Mouse (Mus musculus): ENCODE measurements at regions not wholly inside any gene's neighbourhood (a gene's known extent, or its start where the extent isn't known, plus 50 kb on each side); places are given as distances from the start of the nearest gene placed in this dataset.

- peak; percentile 56; the same call in 1 of the 2 replicates for ATAC-seq (ENCODE audit: insufficient read depth, low FRiP score)
- H3K4me3 ChIP-seq (replicated peaks; ENCODE audit: low read length) = no peak overlapping the region
- H3K27me3 ChIP-seq (ENCODE audit: control insufficient read depth, insufficient read depth, low read length) = no peaks in the 10 kb centered on the region
- H3K36me3 ChIP-seq (ENCODE audit: control insufficient read depth, insufficient read depth, low read length) = no peaks in the 10 kb centered on the region
- 0 out of 2 replicates have a peak, but pooled peaks cover 3% of the 10 kb centered on the region for H3K9me3 ChIP-seq (replicated peaks; ENCODE audit: control insufficient read depth, low read length)
- H3K9ac ChIP-seq (ENCODE audit: low read length) = no peak overlapping the region
- WGBS = 31% methylated on average over 8 of the region's 8 CpGs
- H3K27ac ChIP-seq (ENCODE audit: low read length) = no peak overlapping the region
- no peak overlapping the region for H3K4me2 ChIP-seq (ENCODE audit: low read depth, low read length)
- H3K4me1 ChIP-seq (ENCODE audit: control insufficient read depth, insufficient read depth, low read length) = no peaks in the 10 kb centered on the region
Measured at GRCm38 (mm10) chr13:51345839-51346550, 62.4 kb upstream of the S1pr3 start.

- Histone ChIP-seq H3K9ac (ENCODE audit: low read length) (no peak overlapping the region), H3K4me2 (ENCODE audit: low read depth, low read length) (no peak overlapping the region), H3K27ac (ENCODE audit: low read length) (no peak overlapping the region), H3K36me3 (ENCODE audit: control insufficient read depth, insufficient read depth, low read length) (no peaks in the 10 kb centered on the region), H3K4me3 (replicated peaks; ENCODE audit: low read length) (no peak overlapping the region), H3K4me1 (ENCODE audit: control insufficient read depth, insufficient read depth, low read length) (no peaks in the 10 kb centered on the region), H3K27me3 (ENCODE audit: control insufficient read depth, insufficient read depth, low read length) (no peaks in the 10 kb centered on the region), H3K9me3 (replicated peaks; ENCODE audit: control insufficient read depth, low read length) (no peaks in the 10 kb centered on the region)
- WGBS = 67% methylated on average over 4 of the region's 4 CpGs
- no peak for ATAC-seq (ENCODE audit: insufficient read depth, low FRiP score)
Measured at GRCm38 (mm10) chr13:51348707-51349106, 59.7 kb upstream of the S1pr3 start.

- Histone ChIP-seq H3K36me3 (ENCODE audit: control insufficient read depth, insufficient read depth, low read length) (no peaks in the 10 kb centered on the region), H3K4me2 (ENCODE audit: low read depth, low read length) (no peak overlapping the region), H3K4me3 (replicated peaks; ENCODE audit: low read length) (no peak overlapping the region), H3K9ac (ENCODE audit: low read length) (no peak overlapping the region), H3K27me3 (ENCODE audit: control insufficient read depth, insufficient read depth, low read length) (no peaks in the 10 kb centered on the region), H3K4me1 (ENCODE audit: control insufficient read depth, insufficient read depth, low read length) (no peaks in the 10 kb centered on the region), H3K9me3 (replicated peaks; ENCODE audit: control insufficient read depth, low read length) (no peaks in the 10 kb centered on the region), H3K27ac (ENCODE audit: low read length) (no peak overlapping the region)
- 75% methylated on average over 11 of the region's 11 CpGs for WGBS
- no peak for ATAC-seq (ENCODE audit: insufficient read depth, low FRiP score)
Measured at GRCm38 (mm10) chr13:51349818-51350551, 58.5 kb upstream of the S1pr3 start.

- Histone ChIP-seq H3K4me2 (ENCODE audit: low read depth, low read length) (no peak overlapping the region), H3K9ac (ENCODE audit: low read length) (no peak overlapping the region), H3K4me1 (ENCODE audit: control insufficient read depth, insufficient read depth, low read length) (no peaks in the 10 kb centered on the region), H3K9me3 (replicated peaks; ENCODE audit: control insufficient read depth, low read length) (no peaks in the 10 kb centered on the region), H3K27ac (ENCODE audit: low read length) (no peak overlapping the region), H3K4me3 (replicated peaks; ENCODE audit: low read length) (no peak overlapping the region), H3K27me3 (ENCODE audit: control insufficient read depth, insufficient read depth, low read length) (no peaks in the 10 kb centered on the region), H3K36me3 (ENCODE audit: control insufficient read depth, insufficient read depth, low read length) (no peaks in the 10 kb centered on the region)
- WGBS = 87% methylated on average over 4 of the region's 4 CpGs
- no peak for ATAC-seq (ENCODE audit: insufficient read depth, low FRiP score)
Measured at GRCm38 (mm10) chr13:51352874-51353273, 55.6 kb upstream of the S1pr3 start.

GRCm38 (mm10) chr13:51355507-51355906 lies 52.9 kb upstream of the S1pr3 start:
- no peak overlapping the region for H3K4me3 ChIP-seq (replicated peaks; ENCODE audit: low read length)
- H3K27ac ChIP-seq (ENCODE audit: low read length) = no peak overlapping the region
- no peaks in the 10 kb centered on the region for H3K36me3 ChIP-seq (ENCODE audit: control insufficient read depth, insufficient read depth, low read length)
- ATAC-seq (ENCODE audit: insufficient read depth, low FRiP score) = no peak
- no peaks in the 10 kb centered on the region for H3K4me1 ChIP-seq (ENCODE audit: control insufficient read depth, insufficient read depth, low read length)
- H3K4me2 ChIP-seq (ENCODE audit: low read depth, low read length) = no peak overlapping the region
- H3K9ac ChIP-seq (ENCODE audit: low read length) = no peak overlapping the region
- 71% methylated on average over 2 of the region's 2 CpGs for WGBS
- no peaks in the 10 kb centered on the region for H3K27me3 ChIP-seq (ENCODE audit: control insufficient read depth, insufficient read depth, low read length)
- H3K9me3 ChIP-seq (replicated peaks; ENCODE audit: control insufficient read depth, low read length) = no peaks in the 10 kb centered on the region
